Mouse (Mus musculus): ENCODE data around the gene Tchp. TPM values are rescaled to one million over a fixed set of nuclear protein-coding genes. Genes with fewer than 3 reads are reported as not detected.

The Tchp gene
- polyA plus RNA-seq, 1 experiment from 2014 or later = 10.2 TPM

DNA sequence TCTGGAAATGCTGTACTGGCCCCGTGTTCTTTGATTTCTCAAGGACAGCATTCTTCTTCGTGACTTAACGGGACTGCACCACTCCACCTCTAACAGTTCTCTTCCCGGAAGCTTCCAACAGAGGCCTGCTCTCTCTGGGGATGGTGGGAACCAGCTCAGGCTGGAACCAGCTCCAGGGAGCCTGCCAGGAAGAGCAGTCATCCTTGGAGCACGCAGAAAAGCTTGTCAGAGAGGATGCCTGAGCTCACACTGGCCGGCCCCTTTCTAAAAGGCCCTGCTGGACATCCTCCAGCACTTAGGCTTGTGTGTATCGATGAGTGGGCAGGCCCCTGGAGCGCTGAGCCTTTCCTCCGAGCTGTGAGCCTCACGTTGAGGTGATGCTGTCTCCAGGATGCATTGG lies 20.6 kb downstream of the Tchp start:
- TF ChIP-seq CTCF (IDR thresholded peaks at IDR 0.05; ENCODE audit: low read depth) = no peak
- Histone ChIP-seq H3K9me3 (replicated peaks; ENCODE audit: low read length) (no peaks in the 10 kb centered on the region), H3K36me3 (ENCODE audit: insufficient read depth, low read length) (peaks cover 50% of the 10 kb centered on the region), H3K4me3 (replicated peaks; ENCODE audit: low read depth, low read length) (no peak overlapping the region), H3K27me3 (ENCODE audit: insufficient read depth, low read length) (no peaks in the 10 kb centered on the region), H3K4me1 (replicated peaks; ENCODE audit: insufficient read depth, low read length) (no peaks in the 10 kb centered on the region), H3K4me2 (ENCODE audit: low read length) (no peak overlapping the region), H3K27ac (no peak overlapping the region), H3K9ac (ENCODE audit: low read depth, low read length) (no peak overlapping the region)
- 74% methylated on average over 10 of the region's 10 CpGs for WGBS
- ATAC-seq (replicated peaks; ENCODE audit: low FRiP score, low read depth) = peak; percentile 25; the same call in 1 of the 2 replicates
- DNase-seq (ENCODE audit: low spot score) = no peak

DNA sequence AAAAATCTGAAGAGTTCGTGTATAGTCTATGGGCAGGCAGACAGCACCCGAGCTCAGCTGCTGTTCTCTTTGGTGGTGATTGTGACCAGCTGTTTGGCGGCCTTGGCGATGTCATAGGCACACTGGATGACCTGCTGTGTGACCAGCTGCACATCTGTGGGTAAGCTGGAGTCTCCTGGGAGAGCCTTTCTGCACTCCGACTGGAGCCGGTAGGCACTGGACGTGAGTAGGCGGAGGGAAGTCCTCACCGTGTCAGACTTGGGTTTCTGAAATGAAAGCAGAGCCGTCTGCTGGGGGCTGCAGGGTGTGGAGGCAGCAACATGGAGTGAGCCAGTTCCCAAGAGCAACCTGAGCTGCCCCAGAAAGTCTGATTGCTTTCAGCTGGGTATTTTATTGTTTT lies 22.6 kb downstream of the Tchp start:
- H3K4me1 ChIP-seq (replicated peaks; ENCODE audit: insufficient read depth, low read length) = no peaks in the 10 kb centered on the region
- no peak overlapping the region for H3K4me3 ChIP-seq (replicated peaks; ENCODE audit: low read depth, low read length)
- no peak overlapping the region for H3K9ac ChIP-seq (ENCODE audit: low read depth, low read length)
- H3K4me2 ChIP-seq (ENCODE audit: low read length) = no peak overlapping the region
- TF ChIP-seq CTCF (IDR thresholded peaks at IDR 0.05; ENCODE audit: low read depth) = no peak
- peaks cover 60% of the 10 kb centered on the region for H3K36me3 ChIP-seq (ENCODE audit: insufficient read depth, low read length)
- no peaks in the 10 kb centered on the region for H3K27me3 ChIP-seq (ENCODE audit: insufficient read depth, low read length)
- ATAC-seq (replicated peaks; ENCODE audit: low FRiP score, low read depth) (peak; percentile 13; the same call in 1 of the 2 replicates), DNase-seq (ENCODE audit: low spot score) (peak; percentile 43)
- no peaks in the 10 kb centered on the region for H3K9me3 ChIP-seq (replicated peaks; ENCODE audit: low read length)
- no peak overlapping the region for H3K27ac ChIP-seq
- 45% methylated on average over 10 of the region's 10 CpGs for WGBS

DNA sequence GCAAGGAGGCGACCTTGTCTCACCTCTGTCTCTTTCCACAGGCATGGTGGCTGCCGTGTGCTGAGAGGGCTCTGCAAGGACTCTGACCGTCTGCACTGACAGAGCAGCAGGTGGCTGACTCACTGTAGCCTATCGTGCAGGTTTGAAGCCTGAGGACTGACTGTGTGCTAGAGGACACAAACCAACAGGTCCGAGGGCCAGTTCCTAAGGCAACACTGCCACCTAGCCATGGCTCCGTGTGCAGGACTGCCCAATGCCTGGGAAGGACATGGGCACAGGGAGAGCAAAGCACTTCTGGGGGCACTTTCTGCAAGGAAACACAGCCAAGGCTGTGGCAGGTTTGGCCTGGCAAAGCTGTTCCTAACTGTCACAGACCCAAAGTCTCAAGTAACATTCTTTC lies 23.9 kb downstream of the Tchp start:
- 53% methylated on average over 6 of the region's 6 CpGs for WGBS
- no peaks in the 10 kb centered on the region for H3K27me3 ChIP-seq (ENCODE audit: insufficient read depth, low read length)

DNA sequence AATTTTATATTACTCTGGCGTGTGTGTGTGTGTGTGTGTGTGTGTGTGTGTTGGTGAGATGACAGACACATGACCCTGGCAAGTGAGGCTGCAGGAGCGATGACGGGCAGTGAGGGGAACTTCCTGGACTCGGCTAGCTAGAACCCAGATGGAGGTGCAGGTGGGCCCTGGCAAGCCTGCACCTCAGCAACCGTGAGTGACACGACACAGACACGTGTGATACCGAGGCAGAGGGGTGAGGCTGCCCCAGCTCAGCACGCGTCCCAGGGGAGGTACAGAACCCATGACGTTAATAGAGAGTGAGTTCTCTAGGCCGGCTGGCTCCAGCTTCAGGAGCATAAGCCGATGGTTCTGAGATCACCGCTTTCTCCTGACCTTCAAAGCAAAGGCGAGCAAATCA lies 24.4 kb downstream of the Tchp start:
- no peak for TF ChIP-seq CTCF (IDR thresholded peaks at IDR 0.05; ENCODE audit: low read depth)
- 88% methylated on average over 15 of the region's 15 CpGs for WGBS
- no peaks in the 10 kb centered on the region for H3K4me1 ChIP-seq (replicated peaks; ENCODE audit: insufficient read depth, low read length)
- no peak overlapping the region for H3K9ac ChIP-seq (ENCODE audit: low read depth, low read length)
- no peaks in the 10 kb centered on the region for H3K27me3 ChIP-seq (ENCODE audit: insufficient read depth, low read length)
- H3K36me3 ChIP-seq (ENCODE audit: insufficient read depth, low read length) = peaks cover 74% of the 10 kb centered on the region
- no peaks in the 10 kb centered on the region for H3K9me3 ChIP-seq (replicated peaks; ENCODE audit: low read length)
- no peak overlapping the region for H3K4me3 ChIP-seq (replicated peaks; ENCODE audit: low read depth, low read length)
- H3K4me2 ChIP-seq (ENCODE audit: low read length) = no peak overlapping the region
- ATAC-seq (replicated peaks; ENCODE audit: low FRiP score, low read depth) (no peak), DNase-seq (ENCODE audit: low spot score) (no peak)
- H3K27ac ChIP-seq = no peak overlapping the region

More for the DNA sequence above, 23.9 kb downstream of the Tchp start:
- Histone ChIP-seq H3K9ac (ENCODE audit: low read depth, low read length) (no peak overlapping the region), H3K9me3 (replicated peaks; ENCODE audit: low read length) (no peaks in the 10 kb centered on the region), H3K27ac (no peak overlapping the region), H3K4me1 (replicated peaks; ENCODE audit: insufficient read depth, low read length) (no peaks in the 10 kb centered on the region), H3K4me3 (replicated peaks; ENCODE audit: low read depth, low read length) (no peak overlapping the region), H3K4me2 (ENCODE audit: low read length) (no peak overlapping the region), H3K36me3 (ENCODE audit: insufficient read depth, low read length) (peaks cover 70% of the 10 kb centered on the region)
- no peak for DNase-seq (ENCODE audit: low spot score)
- TF ChIP-seq CTCF (IDR thresholded peaks at IDR 0.05; ENCODE audit: low read depth) = peak; percentile 53
- ATAC-seq (replicated peaks; ENCODE audit: low FRiP score, low read depth) = no peak

DNA sequence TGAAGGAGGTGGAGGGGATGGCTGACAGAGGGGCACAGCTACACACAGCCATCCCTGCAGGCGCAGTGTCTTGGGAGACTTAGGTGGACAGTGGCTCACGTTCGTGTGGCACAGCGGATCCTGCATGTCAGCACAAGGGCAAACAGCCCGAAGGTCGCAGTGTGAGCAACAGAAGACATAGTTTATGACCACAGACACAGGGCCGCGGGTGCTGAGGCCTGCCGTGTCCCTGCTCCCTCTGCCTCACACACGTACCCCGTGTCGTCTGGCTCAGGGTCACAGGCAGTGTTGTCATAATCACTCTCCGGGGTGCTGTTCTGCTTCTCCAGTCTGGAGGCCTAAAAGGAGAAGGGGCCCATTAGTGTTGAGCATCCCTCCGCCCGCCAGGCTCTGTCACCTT lies 26.0 kb downstream of the Tchp start:
- 82% methylated on average over 15 of the region's 15 CpGs for WGBS
- Histone ChIP-seq H3K4me1 (replicated peaks; ENCODE audit: insufficient read depth, low read length) (no peaks in the 10 kb centered on the region), H3K9ac (ENCODE audit: low read depth, low read length) (no peak overlapping the region), H3K27me3 (ENCODE audit: insufficient read depth, low read length) (no peaks in the 10 kb centered on the region), H3K9me3 (replicated peaks; ENCODE audit: low read length) (no peaks in the 10 kb centered on the region), H3K4me3 (replicated peaks; ENCODE audit: low read depth, low read length) (no peak overlapping the region), H3K36me3 (ENCODE audit: insufficient read depth, low read length) (peaks cover 76% of the 10 kb centered on the region), H3K4me2 (ENCODE audit: low read length) (no peak overlapping the region), H3K27ac (no peak overlapping the region)
- ATAC-seq (replicated peaks; ENCODE audit: low FRiP score, low read depth) = no peak
- DNase-seq (ENCODE audit: low spot score) = no peak
- TF ChIP-seq CTCF (IDR thresholded peaks at IDR 0.05; ENCODE audit: low read depth) = no peak

DNA sequence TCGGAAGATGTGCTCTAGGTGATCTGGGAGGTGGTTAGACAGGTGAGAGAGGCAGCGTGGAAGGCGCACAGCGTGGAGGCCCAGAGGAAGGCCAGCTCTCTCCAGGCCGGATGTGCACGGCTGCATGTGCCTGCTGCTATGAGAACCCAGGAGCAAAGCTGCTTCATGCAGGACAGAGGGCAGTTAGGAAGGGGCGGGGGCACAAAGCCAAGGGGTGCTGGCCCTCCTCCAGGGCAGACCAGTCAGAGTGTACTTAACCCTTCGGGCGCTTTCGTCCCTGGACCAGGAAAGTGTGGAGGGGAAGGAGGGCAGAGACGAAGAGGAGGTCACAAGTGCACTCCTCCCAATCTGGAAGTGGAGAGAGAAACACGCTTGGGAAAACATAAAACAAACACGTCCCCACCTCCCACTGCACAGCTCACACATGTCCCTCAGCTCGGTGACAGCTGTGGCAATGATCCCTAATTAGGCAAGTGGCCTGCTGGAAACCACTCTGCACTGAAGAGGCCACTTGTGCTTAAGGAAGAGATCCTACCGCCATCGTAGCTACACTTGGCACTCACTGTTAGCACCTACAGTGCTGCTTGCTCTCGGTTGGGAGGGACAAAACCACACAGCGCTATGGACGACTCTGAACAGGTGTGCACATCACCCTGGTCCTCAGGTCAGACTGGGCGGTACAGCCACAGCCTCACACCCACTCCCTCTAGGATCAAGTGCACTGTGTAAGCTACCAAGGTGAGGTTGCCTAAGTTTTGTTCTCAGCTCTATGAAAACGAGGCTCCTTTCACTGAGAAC lies 29.7 kb downstream of the Tchp start:
- no peak overlapping the region for H3K27ac ChIP-seq
- H3K27me3 ChIP-seq (ENCODE audit: insufficient read depth, low read length) = no peaks in the 10 kb centered on the region
- H3K4me2 ChIP-seq (ENCODE audit: low read length) = no peak overlapping the region
- WGBS = 58% methylated on average over 21 of the region's 21 CpGs
- peaks cover 61% of the 10 kb centered on the region for H3K36me3 ChIP-seq (ENCODE audit: insufficient read depth, low read length)
- H3K4me1 ChIP-seq (replicated peaks; ENCODE audit: insufficient read depth, low read length) = no peaks in the 10 kb centered on the region
- no peak for TF ChIP-seq CTCF (IDR thresholded peaks at IDR 0.05; ENCODE audit: low read depth)
- DNase-seq (ENCODE audit: low spot score) (no peak), ATAC-seq (replicated peaks; ENCODE audit: low FRiP score, low read depth) (no peak)
- H3K9me3 ChIP-seq (replicated peaks; ENCODE audit: low read length) = no peaks in the 10 kb centered on the region
- no peak overlapping the region for H3K4me3 ChIP-seq (replicated peaks; ENCODE audit: low read depth, low read length)
- no peak overlapping the region for H3K9ac ChIP-seq (ENCODE audit: low read depth, low read length)

Measured in kidney, postnatal 0 days (tissue).